Mouse (Mus musculus): ENCODE data around the gene Fibp. TPM values are rescaled to one million over a fixed set of nuclear protein-coding genes. Genes with fewer than 3 reads are reported as not detected.
A peak's percentile ranks its signal among the peaks of the same experiment; 100 is the strongest.

Fibp gene
- polyA plus RNA-seq, 1 experiment from 2014 or later = 103 TPM

DNA sequence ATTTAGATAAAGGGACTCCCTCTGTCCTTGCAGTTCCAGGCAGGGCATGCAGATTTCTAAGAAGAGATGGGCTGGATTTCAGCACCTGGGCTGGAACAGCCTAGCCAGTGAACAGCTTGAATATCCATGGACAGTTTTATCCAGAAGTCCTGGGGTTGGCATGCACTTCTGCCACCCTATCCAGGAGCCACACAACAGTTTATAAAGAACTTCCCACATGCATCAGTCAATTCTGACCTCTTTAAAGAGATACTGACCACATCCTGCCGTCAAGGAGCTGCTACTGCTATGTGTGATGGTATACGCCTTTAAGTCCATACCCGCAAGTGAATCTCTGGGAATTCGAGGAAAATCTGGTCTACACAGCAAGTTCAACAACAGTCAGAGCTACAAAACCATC is 31.2 kb upstream of the Fibp start:
- Histone ChIP-seq H3K9ac (ENCODE audit: low read length) (no peak overlapping the region), H3K36me3 (ENCODE audit: control insufficient read depth, insufficient read depth, low read length) (no peaks in the 10 kb centered on the region), H3K27me3 (ENCODE audit: control insufficient read depth, insufficient read depth, low read length) (no peaks in the 10 kb centered on the region), H3K4me1 (replicated peaks; ENCODE audit: control insufficient read depth, insufficient read depth) (peaks cover 9% of the 10 kb centered on the region), H3K27ac (replicated peaks) (peak overlapping the region; percentile 25; the same call in 1 of the 2 replicates), H3K9me3 (ENCODE audit: control insufficient read depth, low read length) (no peaks in the 10 kb centered on the region), H3K4me3 (ENCODE audit: low read depth, low read length) (no peak overlapping the region), H3K4me2 (replicated peaks; ENCODE audit: low read depth) (no peak overlapping the region)
- ATAC-seq (ENCODE audit: low FRiP score, low TSS enrichment) (no peak), DNase-seq (ENCODE audit: low spot score) (no peak)
- no peak for TF ChIP-seq CTCF (IDR thresholded peaks at IDR 0.05; ENCODE audit: low read depth)
- TF ChIP-seq EP300 (optimal IDR thresholded peaks at IDR 0.05) = no peak
- 76% methylated on average over 4 of the region's 4 CpGs for WGBS

DNA sequence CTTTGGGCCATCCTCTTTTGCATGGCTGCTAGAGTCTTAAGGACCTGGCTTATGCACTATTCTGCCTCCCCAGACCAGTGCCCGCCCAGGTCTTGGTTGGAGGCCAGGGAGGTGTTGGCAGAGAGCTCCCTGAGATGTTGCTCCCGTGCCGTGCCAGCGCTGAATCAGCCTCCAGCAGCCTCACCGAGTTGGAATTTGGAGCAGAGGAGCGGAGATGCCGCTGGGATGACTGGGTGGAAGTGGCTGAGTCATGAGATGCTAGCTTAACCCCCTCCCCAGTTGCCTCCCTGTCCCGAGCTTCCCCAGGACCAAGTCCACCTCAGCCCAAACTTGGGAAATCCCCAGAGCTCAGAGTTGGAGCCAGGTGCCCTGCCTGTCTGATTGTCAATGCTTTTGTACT is 30.6 kb upstream of the Fibp start:
- peaks cover 9% of the 10 kb centered on the region for H3K4me1 ChIP-seq (replicated peaks; ENCODE audit: control insufficient read depth, insufficient read depth)
- ATAC-seq (ENCODE audit: low FRiP score, low TSS enrichment) (no peak), DNase-seq (ENCODE audit: low spot score) (peak; percentile 54)
- no peak overlapping the region for H3K4me3 ChIP-seq (ENCODE audit: low read depth, low read length)
- H3K36me3 ChIP-seq (ENCODE audit: control insufficient read depth, insufficient read depth, low read length) = no peaks in the 10 kb centered on the region
- WGBS = 56% methylated on average over 8 of the region's 8 CpGs
- no peak overlapping the region for H3K9ac ChIP-seq (ENCODE audit: low read length)
- H3K27me3 ChIP-seq (ENCODE audit: control insufficient read depth, insufficient read depth, low read length) = no peaks in the 10 kb centered on the region
- TF ChIP-seq EP300 (optimal IDR thresholded peaks at IDR 0.05) = no peak
- TF ChIP-seq CTCF (IDR thresholded peaks at IDR 0.05; ENCODE audit: low read depth) = no peak
- no peaks in the 10 kb centered on the region for H3K9me3 ChIP-seq (ENCODE audit: control insufficient read depth, low read length)
- H3K27ac ChIP-seq (replicated peaks) = peak overlapping the region; percentile 25; the same call in 1 of the 2 replicates
- no peak overlapping the region for H3K4me2 ChIP-seq (replicated peaks; ENCODE audit: low read depth)

DNA sequence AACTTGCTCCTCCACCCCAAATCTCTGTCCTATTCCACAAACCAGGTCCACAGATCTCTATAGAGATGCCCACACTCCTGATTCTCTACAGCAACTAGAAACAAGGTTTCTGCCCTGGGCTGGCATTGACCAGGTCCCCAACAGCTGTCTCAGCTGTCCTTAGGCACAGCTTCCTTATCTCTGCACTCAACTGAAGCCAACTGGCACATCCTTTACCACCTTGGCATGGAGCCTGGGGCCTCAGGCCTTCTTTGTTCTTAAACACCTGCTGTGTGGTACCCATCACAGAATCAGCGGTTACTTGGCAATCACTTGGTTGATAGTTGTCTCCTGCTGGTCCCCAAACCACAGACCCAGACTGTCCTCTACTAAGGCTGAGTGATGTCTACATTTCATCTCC is 30.0 kb upstream of the Fibp start:
- H3K27ac ChIP-seq (replicated peaks) = no peak overlapping the region
- H3K9me3 ChIP-seq (ENCODE audit: control insufficient read depth, low read length) = no peaks in the 10 kb centered on the region
- H3K9ac ChIP-seq (ENCODE audit: low read length) = no peak overlapping the region
- no peak overlapping the region for H3K4me2 ChIP-seq (replicated peaks; ENCODE audit: low read depth)
- no peak overlapping the region for H3K4me3 ChIP-seq (ENCODE audit: low read depth, low read length)
- ATAC-seq (ENCODE audit: low FRiP score, low TSS enrichment) = no peak
- DNase-seq (ENCODE audit: low spot score) = no peak
- 84% methylated on average over 1 of the region's 1 CpGs for WGBS
- no peaks in the 10 kb centered on the region for H3K27me3 ChIP-seq (ENCODE audit: control insufficient read depth, insufficient read depth, low read length)
- TF ChIP-seq CTCF (IDR thresholded peaks at IDR 0.05; ENCODE audit: low read depth) = no peak
- TF ChIP-seq EP300 (optimal IDR thresholded peaks at IDR 0.05) = no peak
- peaks cover 9% of the 10 kb centered on the region for H3K4me1 ChIP-seq (replicated peaks; ENCODE audit: control insufficient read depth, insufficient read depth)
- no peaks in the 10 kb centered on the region for H3K36me3 ChIP-seq (ENCODE audit: control insufficient read depth, insufficient read depth, low read length)

DNA sequence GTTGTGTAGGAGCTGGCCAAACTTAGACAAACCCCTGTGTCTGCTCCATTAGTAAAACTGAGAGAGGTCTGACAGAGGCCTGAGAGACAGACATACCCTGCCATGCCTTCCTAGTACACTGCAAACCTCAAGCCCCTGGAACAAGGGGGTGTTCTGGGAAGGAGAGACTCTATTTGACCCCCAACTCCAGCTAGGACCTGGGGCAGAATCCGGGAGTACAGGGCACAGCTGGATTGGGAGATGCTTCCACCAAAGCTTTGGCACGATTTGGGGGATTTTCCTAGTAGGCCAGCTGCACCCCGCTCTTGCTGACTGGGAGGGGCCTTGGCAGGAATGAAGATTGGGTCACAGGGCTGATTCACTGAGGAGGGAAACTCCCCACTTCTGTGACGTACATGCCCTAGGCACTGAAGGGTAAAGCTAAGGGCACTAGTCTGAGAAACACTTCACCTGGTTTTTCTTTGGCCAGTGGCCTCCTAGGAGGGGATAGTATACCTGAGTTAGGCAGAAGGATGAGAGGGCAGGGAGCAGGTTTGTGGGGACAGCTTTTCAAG is 28.4 kb upstream of the Fibp start:
- Histone ChIP-seq H3K27me3 (ENCODE audit: control insufficient read depth, insufficient read depth, low read length) (no peaks in the 10 kb centered on the region), H3K9ac (ENCODE audit: low read length) (no peak overlapping the region), H3K4me2 (replicated peaks; ENCODE audit: low read depth) (no peak overlapping the region), H3K4me1 (replicated peaks; ENCODE audit: control insufficient read depth, insufficient read depth) (peaks cover 4% of the 10 kb centered on the region), H3K36me3 (ENCODE audit: control insufficient read depth, insufficient read depth, low read length) (no peaks in the 10 kb centered on the region), H3K27ac (replicated peaks) (no peak overlapping the region), H3K4me3 (ENCODE audit: low read depth, low read length) (no peak overlapping the region), H3K9me3 (ENCODE audit: control insufficient read depth, low read length) (no peaks in the 10 kb centered on the region)
- WGBS = 36% methylated on average over 4 of the region's 4 CpGs
- no peak for DNase-seq (ENCODE audit: low spot score)
- TF ChIP-seq EP300 (optimal IDR thresholded peaks at IDR 0.05) (no peak), CTCF (IDR thresholded peaks at IDR 0.05; ENCODE audit: low read depth) (no peak)
- peak; percentile 23; the same call in 1 of the 2 replicates for ATAC-seq (ENCODE audit: low FRiP score, low TSS enrichment)

DNA sequence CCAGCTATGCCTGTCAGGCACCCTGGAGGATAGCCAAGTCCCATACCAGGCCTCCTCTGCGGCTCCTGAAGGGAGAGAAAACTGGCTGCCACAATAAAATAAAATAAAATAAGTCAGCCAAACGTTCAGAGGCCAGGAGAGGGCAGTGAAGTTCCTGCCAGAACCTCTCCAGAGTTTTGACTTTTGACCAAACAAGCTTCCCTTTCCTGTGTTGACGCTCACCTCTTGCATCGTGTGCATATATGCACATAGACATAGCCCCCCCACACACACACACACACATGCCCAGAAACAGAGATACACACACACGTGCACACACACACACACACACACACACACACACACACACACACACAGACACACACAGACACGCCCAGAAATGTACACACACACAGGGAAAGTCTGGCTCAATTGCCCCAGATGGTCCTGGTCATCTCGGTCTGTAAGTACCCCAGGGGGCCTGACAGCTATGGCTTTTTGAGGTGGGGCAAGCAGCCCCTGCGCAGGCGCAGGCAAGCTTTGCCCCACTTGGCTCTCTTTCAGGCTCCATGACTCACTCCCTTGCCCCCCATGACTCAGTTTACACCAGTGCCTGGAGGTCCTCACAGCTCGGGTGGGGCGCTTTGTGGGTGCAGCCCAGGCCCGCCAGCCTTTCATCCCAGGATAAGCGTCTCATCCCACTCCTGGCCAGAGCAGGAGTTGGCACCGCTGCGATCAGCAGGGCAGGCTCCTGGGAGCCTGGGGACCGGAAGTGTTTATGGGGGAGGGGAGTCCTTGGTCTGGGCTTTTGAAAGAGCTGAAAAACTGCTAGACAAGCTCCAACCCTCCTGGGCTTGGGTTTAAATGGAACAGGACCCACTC is 27.2 kb upstream of the Fibp start:
- Histone ChIP-seq H3K4me1 (replicated peaks; ENCODE audit: control insufficient read depth, insufficient read depth) (peaks cover 4% of the 10 kb centered on the region), H3K36me3 (ENCODE audit: control insufficient read depth, insufficient read depth, low read length) (no peaks in the 10 kb centered on the region), H3K9me3 (ENCODE audit: control insufficient read depth, low read length) (no peaks in the 10 kb centered on the region), H3K27me3 (ENCODE audit: control insufficient read depth, insufficient read depth, low read length) (no peaks in the 10 kb centered on the region), H3K27ac (replicated peaks) (peak overlapping the region; percentile 73), H3K4me3 (ENCODE audit: low read depth, low read length) (peak overlapping the region; percentile 30), H3K9ac (ENCODE audit: low read length) (peak overlapping the region; percentile 57), H3K4me2 (replicated peaks; ENCODE audit: low read depth) (peak overlapping the region; percentile 69)
- TF ChIP-seq CTCF (IDR thresholded peaks at IDR 0.05; ENCODE audit: low read depth) (peak; percentile 72), EP300 (optimal IDR thresholded peaks at IDR 0.05) (no peak)
- ATAC-seq (ENCODE audit: low FRiP score, low TSS enrichment) (peak; percentile 63), DNase-seq (ENCODE audit: low spot score) (peak; percentile 66)
- 3% methylated on average over 16 of the region's 16 CpGs for WGBS

DNA sequence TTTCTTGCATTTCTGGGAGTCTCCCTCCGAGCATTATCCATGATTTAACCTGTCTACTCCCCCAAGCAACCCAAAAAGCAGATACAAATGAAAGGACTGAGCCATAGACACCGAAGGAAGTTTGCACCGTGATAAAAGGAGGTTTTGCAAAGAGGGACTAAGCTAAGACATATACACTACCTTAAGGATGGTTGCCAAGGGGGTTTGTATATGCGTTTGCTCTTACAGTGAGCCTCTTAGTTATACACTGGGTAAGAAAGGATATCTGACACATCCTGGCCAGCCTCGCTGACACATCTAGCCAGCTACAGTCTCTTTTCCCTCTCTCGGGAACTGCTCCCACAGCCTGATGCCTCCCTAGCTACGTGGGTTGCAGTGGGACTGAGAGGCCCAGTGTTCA is 26.5 kb upstream of the Fibp start:
- Histone ChIP-seq H3K27me3 (ENCODE audit: control insufficient read depth, insufficient read depth, low read length) (no peaks in the 10 kb centered on the region), H3K9ac (ENCODE audit: low read length) (no peak overlapping the region), H3K4me3 (ENCODE audit: low read depth, low read length) (no peak overlapping the region), H3K4me1 (replicated peaks; ENCODE audit: control insufficient read depth, insufficient read depth) (peaks cover 4% of the 10 kb centered on the region), H3K36me3 (ENCODE audit: control insufficient read depth, insufficient read depth, low read length) (no peaks in the 10 kb centered on the region), H3K27ac (replicated peaks) (peak overlapping the region; percentile 73; the same call in 1 of the 2 replicates), H3K4me2 (replicated peaks; ENCODE audit: low read depth) (peak overlapping the region; percentile 69; the same call in 1 of the 2 replicates), H3K9me3 (ENCODE audit: control insufficient read depth, low read length) (no peaks in the 10 kb centered on the region)
- WGBS = 38% methylated on average over 7 of the region's 7 CpGs
- TF ChIP-seq EP300 (optimal IDR thresholded peaks at IDR 0.05) = no peak
- no peak for TF ChIP-seq CTCF (IDR thresholded peaks at IDR 0.05; ENCODE audit: low read depth)
- ATAC-seq (ENCODE audit: low FRiP score, low TSS enrichment) (no peak), DNase-seq (ENCODE audit: low spot score) (no peak)

Data from stomach, postnatal 0 days (tissue).